ENCODE assay signal across 8 mouse cellular contexts in the genomic region with DNA sequence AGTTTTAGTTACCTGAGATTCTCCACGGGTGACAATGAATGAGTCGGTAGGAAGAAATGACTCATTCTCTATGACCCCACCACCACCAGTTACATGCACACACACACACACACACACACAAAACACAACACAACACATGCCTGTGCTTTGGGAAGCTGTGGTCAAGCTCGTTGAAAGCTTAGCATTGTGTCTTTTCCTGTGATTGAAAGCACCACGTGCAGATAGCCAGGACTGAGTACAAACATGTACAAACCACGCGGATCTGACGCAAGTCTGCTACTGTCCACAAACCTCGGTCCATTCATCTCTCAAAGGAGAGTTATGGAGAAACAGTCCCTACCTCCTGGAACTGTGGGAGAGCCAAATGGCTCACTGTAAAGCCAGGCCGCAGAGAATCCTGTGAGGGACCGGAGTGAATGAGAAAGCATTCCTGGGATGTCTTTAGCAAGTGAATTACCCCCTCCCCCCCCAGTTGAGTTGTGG. TPM values are rescaled to one million over a fixed set of nuclear protein-coding genes. Genes with fewer than 3 reads are reported as not detected.
DNase-seq lines count a peak whose midpoint lies in the region; ATAC-seq and TF ChIP-seq lines count a peak whose summit lies in the region.

No protein-coding gene starts in this region.

- peaks cover 20% of the 10 kb centered on the region for H3K36me3 ChIP-seq in embryonic facial prominence, embryonic 15.5 days
- peaks cover 43% of the 10 kb centered on the region for H3K36me3 ChIP-seq in limb, embryonic 10.5 days
- peaks cover 41% of the 10 kb centered on the region for H3K36me3 ChIP-seq in midbrain, embryonic 12.5 days

- H3K9ac ChIP-seq in embryonic facial prominence, embryonic 15.5 days = 0 out of 2 replicates have a peak overlapping the region, but pooled peaks have one; percentile 15
- H3K9ac ChIP-seq in midbrain, embryonic 12.5 days (replicated peaks) = peak overlapping the region; percentile 88

- no peak overlapping the region for H3K27ac ChIP-seq in left cerebral cortex, adult 2 months
- H3K27ac ChIP-seq in embryonic facial prominence, embryonic 15.5 days (replicated peaks) = no peak overlapping the region
- H3K27ac ChIP-seq in limb, embryonic 10.5 days = no peak overlapping the region
- no peak overlapping the region for H3K27ac ChIP-seq in midbrain, embryonic 12.5 days (replicated peaks)

- H3K4me3 ChIP-seq in left cerebral cortex, adult 2 months = peak overlapping the region; percentile 92
- H3K4me3 ChIP-seq in embryonic facial prominence, embryonic 15.5 days (replicated peaks) = peak overlapping the region; percentile 99
- H3K4me3 ChIP-seq in limb, embryonic 10.5 days = peak overlapping the region; percentile 99
- peak overlapping the region; percentile 72 for H3K4me3 ChIP-seq in midbrain, embryonic 12.5 days

- no peaks in the 10 kb centered on the region for H3K9me3 ChIP-seq in embryonic facial prominence, embryonic 15.5 days (replicated peaks)
- H3K9me3 ChIP-seq in limb, embryonic 10.5 days (replicated peaks) = no peaks in the 10 kb centered on the region
- H3K9me3 ChIP-seq in midbrain, embryonic 12.5 days = no peaks in the 10 kb centered on the region

- H3K27me3 ChIP-seq in embryonic facial prominence, embryonic 15.5 days = no peaks in the 10 kb centered on the region
- no peaks in the 10 kb centered on the region for H3K27me3 ChIP-seq in limb, embryonic 10.5 days (ENCODE audit: low read depth, poor library complexity, severe bottlenecking)
- H3K27me3 ChIP-seq in midbrain, embryonic 12.5 days = no peaks in the 10 kb centered on the region

- 11% methylated on average over 10 of the region's 10 CpGs for WGBS in embryonic facial prominence, embryonic 15.5 days
- 15% methylated on average over 10 of the region's 10 CpGs for WGBS in limb, embryonic 10.5 days
- WGBS in midbrain, embryonic 12.5 days = 15% methylated on average over 10 of the region's 10 CpGs

- ATAC-seq in embryonic facial prominence, embryonic 15.5 days (ENCODE audit: insufficient number of reproducible peaks, low FRiP score, low TSS enrichment, low read depth) = no peak
- ATAC-seq in midbrain, embryonic 12.5 days (ENCODE audit: low FRiP score, low read depth) = no peak
- no peak for ATAC-seq in monocyte, adult 5-6 weeks (replicated peaks; ENCODE audit: insufficient number of reproducible peaks, low FRiP score, low TSS enrichment, poor library complexity, severe bottlenecking)

- no peak for DNase-seq in left cerebral cortex, adult 2 months (ENCODE audit: extremely low spot score in 1 of 2, low spot score in 2 of 2)
- DNase-seq in left cerebral cortex, adult 11 months (ENCODE audit: low spot score) = no peak
- DNase-seq in limb, embryonic 10.5 days (ENCODE audit: low spot score) = no peak
- DNase-seq in urinary bladder, postnatal 25 days (ENCODE audit: low spot score) = no peak
- DNase-seq in left cerebral cortex, adult 8-10 months (ENCODE audit: low spot score in 2 of 2) = no peak

- peaks cover 17% of the 10 kb centered on the region for H3K4me1 ChIP-seq in embryonic facial prominence, embryonic 15.5 days
- H3K4me1 ChIP-seq in limb, embryonic 10.5 days = peaks cover 22% of the 10 kb centered on the region
- peaks cover 24% of the 10 kb centered on the region for H3K4me1 ChIP-seq in midbrain, embryonic 12.5 days

- peak overlapping the region; percentile 82 for H3K4me2 ChIP-seq in embryonic facial prominence, embryonic 15.5 days (replicated peaks)
- H3K4me2 ChIP-seq in midbrain, embryonic 12.5 days (replicated peaks) = peak overlapping the region; percentile 74

- TF ChIP-seq CTCF in left cerebral cortex, adult 2 months (IDR thresholded peaks at IDR 0.05) = no peak

- intact Hi-C loops in left cerebral cortex, adult 2 months (cut with DNase I) = loop anchor here (2.0 kb wide), 1 partner anchor 39 kb away; no protein-coding TSS in a partner anchor

RNA-seq across cellular contexts. Expression of a gene that starts 1.6 kb away (rescaled TPM):
- 10 to 100 TPM; 87.7 to 91.9 TPM for total RNA-seq in left cerebral cortex, adult 2 months (2021)
- 55.8 and 64.7 TPM in 2 replicates for polyA plus RNA-seq in embryonic facial prominence, embryonic 15.5 days (2015; fragmentation: Nextera tagmentation; extraction: Ambion mirVana)
- polyA plus RNA-seq in limb, embryonic 10.5 days (2016; fragmentation: Nextera tagmentation; extraction: Ambion mirVana) = 76.8 and 78.2 TPM in 2 replicates
- polyA plus RNA-seq in midbrain, embryonic 12.5 days (2016; fragmentation: Nextera tagmentation; extraction: Ambion mirVana) = 127 and 133 TPM in 2 replicates
- total RNA-seq in monocyte, adult 5-6 weeks (2017) = 66.7 to 93.5 TPM (median 91.6 TPM) in 3 replicates
- total RNA-seq in left cerebral cortex, adult 8-10 months (2022) = 10 to 100 TPM; 84.6 to 87.5 (median 85.9) TPM

RNA-seq across cellular contexts. Expression of a gene that starts 40.8 kb away (rescaled TPM):
- 10 to 100 TPM; 19.8 to 22.4 TPM for total RNA-seq in left cerebral cortex, adult 2 months (2021)
- polyA plus RNA-seq in embryonic facial prominence, embryonic 15.5 days (2015; fragmentation: Nextera tagmentation; extraction: Ambion mirVana) = 46.9 and 48.1 TPM in 2 replicates
- polyA plus RNA-seq in limb, embryonic 10.5 days (2016; fragmentation: Nextera tagmentation; extraction: Ambion mirVana) = 28.9 and 29.4 TPM in 2 replicates
- polyA plus RNA-seq in midbrain, embryonic 12.5 days (2016; fragmentation: Nextera tagmentation; extraction: Ambion mirVana) = 21.8 and 23.8 TPM in 2 replicates
- total RNA-seq in monocyte, adult 5-6 weeks (2017) = 131 to 163 TPM (median 138 TPM) in 3 replicates
- 10 to 100 TPM; 20.0 to 25.7 (median 22.9) TPM for total RNA-seq in left cerebral cortex, adult 8-10 months (2022)

RNA-seq across cellular contexts. Expression of a gene that starts 50.2 kb away (rescaled TPM):
- 10 to 100 TPM; 47.7 to 49.1 TPM for total RNA-seq in left cerebral cortex, adult 2 months (2021)
- polyA plus RNA-seq in embryonic facial prominence, embryonic 15.5 days (2015; fragmentation: Nextera tagmentation; extraction: Ambion mirVana) = 58.1 and 65.9 TPM in 2 replicates
- polyA plus RNA-seq in limb, embryonic 10.5 days (2016; fragmentation: Nextera tagmentation; extraction: Ambion mirVana) = 71.0 and 82.1 TPM in 2 replicates
- 66.8 and 71.1 TPM in 2 replicates for polyA plus RNA-seq in midbrain, embryonic 12.5 days (2016; fragmentation: Nextera tagmentation; extraction: Ambion mirVana)
- 32.0 to 44.8 TPM (median 42.1 TPM) in 3 replicates for total RNA-seq in monocyte, adult 5-6 weeks (2017)
- 10 to 100 TPM; 42.6 to 48.7 (median 45.0) TPM for total RNA-seq in left cerebral cortex, adult 8-10 months (2022)
